ENCODE assay signal across 21 mouse cellular contexts in the genomic region with DNA sequence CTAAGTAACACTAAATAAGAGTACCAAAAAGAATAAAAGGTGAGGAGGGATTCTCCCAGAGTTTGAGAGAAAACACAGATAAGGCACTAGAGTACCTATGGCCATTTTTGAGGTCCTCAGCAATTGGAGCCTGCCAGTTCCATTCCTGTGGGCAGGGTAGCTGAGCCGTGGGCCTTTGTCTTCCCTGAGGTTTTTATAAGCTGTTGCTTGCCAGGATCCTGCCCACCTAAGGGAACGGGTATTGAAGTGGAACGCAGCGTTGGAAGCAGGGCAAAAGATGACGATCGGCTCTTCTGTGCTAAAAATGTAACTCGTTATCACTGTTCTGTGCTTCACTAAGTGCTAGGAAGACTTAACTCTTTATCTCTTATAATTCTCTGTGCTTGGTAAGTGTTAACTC. TPM values are rescaled to one million over a fixed set of nuclear protein-coding genes. Genes with fewer than 3 reads are reported as not detected.
DNase-seq lines count a peak whose midpoint lies in the region; ATAC-seq and TF ChIP-seq lines count a peak whose summit lies in the region.
"Had no signal": no experiment of that assay in that cellular context is flagged by ENCODE, and none has a peak within 500 bp of the region (broad histone marks: within the 10 kb centered on the region; RNA-seq: fewer than 3 reads in every experiment).

No protein-coding gene starts in this region.

- WGBS in heart, embryonic 13.5 days = 37% methylated on average over 7 of the region's 7 CpGs

- ATAC-seq in frontal cortex, adult (ENCODE audit: low TSS enrichment) = peak; percentile 72
- no peak for ATAC-seq in heart, embryonic 13.5 days (ENCODE audit: extremely low read depth, insufficient number of reproducible peaks, low FRiP score, low TSS enrichment)
- ATAC-seq in monocyte, adult 5-6 weeks (replicated peaks; ENCODE audit: insufficient number of reproducible peaks, low FRiP score, low TSS enrichment, poor library complexity, severe bottlenecking) = no peak
- no peak for ATAC-seq in activated CD4-positive, CD25-positive, alpha-beta regulatory T cell, adult 4 months
- ATAC-seq: forebrain, embryonic 16.5 days; hindbrain, postnatal 0 days; Patski had no signal

- peaks cover 15% of the 10 kb centered on the region; the same call in 1 of the 2 replicates for H3K4me1 ChIP-seq in heart, embryonic 13.5 days
- peaks cover 27% of the 10 kb centered on the region for H3K4me1 ChIP-seq in bone marrow macrophage, adult 2 months (ENCODE audit: control insufficient read depth, insufficient read depth, low read length)
- H3K4me1 ChIP-seq: embryonic facial prominence, embryonic 12.5 days; hindbrain, embryonic 13.5 days had no signal

- H3K9me3 ChIP-seq in heart, embryonic 13.5 days = no peaks in the 10 kb centered on the region
- H3K9me3 ChIP-seq: embryonic facial prominence, embryonic 12.5 days; heart, embryonic 15.5 days; hindbrain, embryonic 13.5 days had no signal

- intact Hi-C loops in heart, postnatal 25 days (cut with DNase I) = no loop called here

- no peak for TF ChIP-seq CTCF in bone marrow macrophage, adult 2 months (IDR thresholded peaks at IDR 0.05; ENCODE audit: low read depth, low read length)

- no peak for TF ChIP-seq POLR2A in bone marrow macrophage, adult 2 months (IDR thresholded peaks at IDR 0.05; ENCODE audit: borderline replicate concordance, low read depth, low read length)

- peak overlapping the region; percentile 28; the same call in 1 of the 2 replicates for H3K9ac ChIP-seq in heart, embryonic 13.5 days
- H3K9ac ChIP-seq: embryonic facial prominence, embryonic 12.5 days; heart, embryonic 15.5 days; hindbrain, embryonic 13.5 days had no signal

- no peak overlapping the region for H3K4me2 ChIP-seq in heart, embryonic 13.5 days
- H3K4me2 ChIP-seq: embryonic facial prominence, embryonic 12.5 days; heart, embryonic 15.5 days; hindbrain, embryonic 13.5 days had no signal

- H3K36me3 ChIP-seq in heart, embryonic 13.5 days = peaks cover 49% of the 10 kb centered on the region

- no peak overlapping the region; the same call in 1 of the 2 replicates for H3K27ac ChIP-seq in heart, embryonic 13.5 days (replicated peaks)
- H3K27ac ChIP-seq in bone marrow macrophage, adult 2 months (ENCODE audit: insufficient read depth, low read depth, low read length) = peak overlapping the region; percentile 88; the same call in 1 of the 2 replicates
- H3K27ac ChIP-seq: embryonic facial prominence, embryonic 12.5 days; heart, adult 2 months; heart, embryonic 15.5 days; hindbrain, embryonic 13.5 days; hindbrain, postnatal 0 days had no signal

- no peaks in the 10 kb centered on the region for H3K27me3 ChIP-seq in heart, embryonic 13.5 days (replicated peaks)
- H3K27me3 ChIP-seq: embryonic facial prominence, embryonic 12.5 days; heart, embryonic 15.5 days; hindbrain, embryonic 13.5 days; Patski had no signal

- no peak for DNase-seq in frontal cortex, adult 2 months (ENCODE audit: extremely low spot score in 1 of 2, low spot score in 1 of 2)
- DNase-seq in heart, postnatal 25 days (ENCODE audit: low spot score) = no peak
- DNase-seq: adrenal gland, adult 2 months; adrenal gland, postnatal 25 days; cerebellum, adult 11 months; cerebellum, adult 8-10 months; cerebellum, postnatal 25 days; gastrocnemius, postnatal 36 days; heart, adult 2 months; kidney, adult 11 months had no signal

- no peak overlapping the region for H3K4me3 ChIP-seq in heart, embryonic 13.5 days
- no peak overlapping the region for H3K4me3 ChIP-seq in bone marrow macrophage, adult 2 months (ENCODE audit: insufficient read depth, low read length)
- H3K4me3 ChIP-seq: embryonic facial prominence, embryonic 12.5 days; heart, adult 2 months; heart, embryonic 15.5 days; hindbrain, embryonic 13.5 days had no signal

RNA-seq across cellular contexts. Expression of gene Gins1, which starts 18.3 kb away (rescaled TPM):
- polyA plus RNA-seq in frontal cortex, adult 2 months (2012; rRNA removed) = 1.3 and 1.9 TPM in 2 replicates
- 29.3 and 30.7 TPM in 2 replicates for polyA plus RNA-seq in heart, embryonic 13.5 days (2015; fragmentation: Nextera tagmentation; extraction: Ambion mirVana)
- total RNA-seq in heart, postnatal 25 days (2021) = 1 to 10 TPM; 2.3 to 3.0 TPM
- 13.4 and 16.9 TPM in 2 replicates for polyA plus RNA-seq in bone marrow macrophage, adult 2 months (2012; ENCODE audit: insufficient read depth, insufficient read length, missing spikeins)
- total RNA-seq in monocyte, adult 5-6 weeks (2017) = 10.4 to 13.1 TPM (median 13.0 TPM) in 3 replicates
- 1 to 10 TPM; 8.0 to 9.6 TPM for polyA plus RNA-seq in activated CD4-positive, CD25-positive, alpha-beta regulatory T cell, adult 4 months (2017; shearing (Covaris generic))

RNA-seq across cellular contexts. Expression of gene Abhd12, which starts 19.0 kb away (rescaled TPM):
- 286 and 297 TPM in 2 replicates for polyA plus RNA-seq in frontal cortex, adult 2 months (2012; rRNA removed)
- polyA plus RNA-seq in heart, embryonic 13.5 days (2015; fragmentation: Nextera tagmentation; extraction: Ambion mirVana) = 42.3 and 45.0 TPM in 2 replicates
- total RNA-seq in heart, postnatal 25 days (2021) = 10 to 100 TPM; 42.5 to 44.5 TPM
- polyA plus RNA-seq in bone marrow macrophage, adult 2 months (2012; ENCODE audit: insufficient read depth, insufficient read length, missing spikeins) = 405 and 430 TPM in 2 replicates
- 237 to 505 TPM (median 368 TPM) in 3 replicates for total RNA-seq in monocyte, adult 5-6 weeks (2017)
- 10 to 100 TPM; 14.7 to 15.9 TPM for polyA plus RNA-seq in activated CD4-positive, CD25-positive, alpha-beta regulatory T cell, adult 4 months (2017; shearing (Covaris generic))
